Mouse (Mus musculus) embryonic facial prominence, embryonic 10.5 days (tissue): ENCODE measurements around the gene Gm5799. TPM values are rescaled to one million over a fixed set of nuclear protein-coding genes. Genes with fewer than 3 reads are reported as not detected.
A peak's percentile ranks its signal among the peaks of the same experiment; 100 is the strongest.
"Not testable (repeated sequence)": the region's sequence is repeated elsewhere in the genome, so short reads cannot be mapped to it uniquely, and the experiment has no call there.

Experiments used
- DNase-seq: peaks from one replicate; pipeline ENCODE4 v3.0.0-alpha.2; 2017; ENCODE audit warnings: low spot score
- H3K27ac ChIP-seq: fragments of 300-500 bp; sonication (generic); replicated peaks from 2 replicates; pipeline ENCODE4 v1.5.1; 2016; ENCODE audit warnings: mild to moderate bottlenecking
- H3K27me3 ChIP-seq: fragments of 300-500 bp; sonication (generic); replicated peaks from 2 replicates; pipeline ENCODE4 v1.6.1; 2016; ENCODE audit warnings: low read depth, mild to moderate bottlenecking; ENCODE audit not compliant: poor library complexity, severe bottlenecking
- H3K36me3 ChIP-seq: fragments of 300-500 bp; sonication (generic); replicated peaks from 2 replicates; pipeline ENCODE4 v1.6.1; 2016; ENCODE audit warnings: mild to moderate bottlenecking, moderate library complexity
- H3K4me1 ChIP-seq: fragments of 300-500 bp; sonication (generic); 2 replicates; pipeline ENCODE4 v1.6.1; 2016
- H3K4me3 ChIP-seq: fragments of 300-500 bp; sonication (generic); 2 replicates; pipeline ENCODE4 v1.5.1; 2016; ENCODE audit warnings: mild to moderate bottlenecking, moderate library complexity
- H3K9me3 ChIP-seq: fragments of 300-500 bp; sonication (generic); 2 replicates; pipeline ENCODE4 v1.6.1; 2016; ENCODE audit warnings: mild to moderate bottlenecking
- WGBS: fragments of 180-500 bp; shearing (Covaris S2); methylation state at CpG from one replicate; pipeline ENCODE4 v1.1.7; 2016; 5-methylcytosine and 5-hydroxymethylcytosine counted together
- polyA plus RNA-seq: library from polyadenylated mRNA; unstranded; fragments of >200 nt; fragmentation: Nextera tagmentation; extraction: Ambion mirVana; gene quantifications from 2 replicates; pipeline ENCODE4 v1.2.1, GENCODE M21; 2016

Gene Gm5799
- polyA plus RNA-seq, result not detected in 2 replicates

DNA sequence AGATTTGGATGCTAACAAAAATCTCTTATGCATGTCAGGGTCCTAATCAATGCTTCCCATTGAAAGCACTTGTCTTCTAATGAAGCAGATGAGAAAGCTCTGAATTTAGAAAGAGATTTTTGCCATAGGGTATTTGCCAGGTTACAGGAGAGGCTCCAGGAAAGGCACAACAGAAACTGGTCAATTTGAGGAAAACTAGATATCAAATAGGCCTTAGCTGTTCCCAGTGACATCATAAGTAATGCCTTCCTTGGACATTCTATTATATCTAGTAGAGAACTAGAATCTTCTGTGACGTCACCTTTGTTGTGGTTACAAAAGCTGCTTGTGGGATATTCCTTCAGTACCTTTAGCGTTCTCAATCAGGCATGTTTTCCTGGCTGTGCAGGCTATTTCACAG is at the start of gene Gm5799:
Gm5799 (plus strand) TSS at position 301 of the 400 bp plus-strand sequence.
- DNase-seq, H3K36me3 ChIP-seq, H3K27me3 ChIP-seq, H3K9me3 ChIP-seq, H3K27ac ChIP-seq, H3K4me1 ChIP-seq, H3K4me3 ChIP-seq: not testable (repeated sequence)
- 79% methylated on average over 2 of the region's 2 CpGs for WGBS

DNA sequence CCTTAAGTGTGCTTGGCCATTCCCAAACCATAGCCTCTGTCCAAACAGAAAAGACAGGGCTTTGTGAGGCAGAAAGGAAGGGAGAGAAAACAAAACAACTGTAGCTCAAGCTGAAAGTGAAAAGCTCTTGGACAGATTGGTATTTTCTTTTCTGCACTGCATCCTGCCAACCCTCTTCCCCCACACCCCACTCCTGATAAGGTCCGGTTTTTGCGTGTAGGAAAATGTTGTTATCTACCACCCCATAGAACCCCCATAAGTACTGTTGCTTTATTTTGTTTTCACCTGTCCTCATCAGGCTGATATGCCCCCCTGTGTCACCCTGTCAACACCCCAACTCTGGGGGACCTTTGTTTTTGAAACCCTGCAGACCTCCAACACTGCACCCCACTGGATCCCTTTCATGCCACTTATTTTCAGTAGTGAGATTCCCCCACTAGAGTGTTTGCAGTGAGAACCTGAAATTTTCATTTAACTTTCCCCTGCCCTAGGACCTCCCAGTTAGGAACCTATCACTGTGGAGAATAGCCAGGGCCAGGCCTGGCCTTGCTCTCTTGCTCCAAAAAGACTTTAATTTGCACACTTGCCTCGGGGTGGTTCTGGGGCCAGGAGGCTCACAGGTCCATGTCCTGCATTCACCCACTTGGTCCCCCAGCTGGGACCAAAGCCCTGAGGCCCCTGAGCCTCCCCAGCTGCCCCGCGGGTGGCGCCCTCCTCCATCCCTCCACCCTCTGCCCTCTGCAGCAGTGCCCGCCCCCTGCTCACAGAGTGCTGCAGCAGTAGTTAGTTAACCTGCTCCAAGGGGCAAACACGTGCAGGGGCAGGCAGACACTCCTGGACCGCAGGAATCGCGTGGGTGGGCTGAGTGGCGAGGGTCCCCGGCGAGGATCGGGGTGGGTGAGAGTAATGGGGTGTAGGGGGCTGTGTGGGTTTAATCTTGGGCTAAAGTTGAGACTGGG is 12.0 kb upstream of the Gm5799 start:
- 22% methylated on average over 14 of the region's 15 CpGs for WGBS
- not testable (repeated sequence) for H3K4me3 ChIP-seq
- peak; percentile 56 for DNase-seq

DNA sequence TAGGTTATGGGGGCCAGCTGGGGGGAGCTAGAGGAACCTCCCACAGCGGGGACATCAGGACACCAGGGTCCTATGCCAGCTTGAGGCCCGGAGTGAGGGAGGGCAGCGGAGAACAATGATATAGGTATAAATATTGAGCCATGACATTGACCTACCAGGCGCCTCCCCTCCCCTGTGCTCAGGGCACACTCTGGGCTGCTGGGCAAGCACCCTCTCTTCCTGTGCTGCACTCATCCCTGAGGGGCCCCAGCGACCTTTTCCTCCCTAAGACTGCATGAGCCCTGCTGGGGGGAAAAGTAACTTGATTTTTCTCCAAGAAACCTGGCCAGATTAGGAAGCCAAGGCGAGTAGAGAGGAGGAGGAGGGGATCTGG is 11.4 kb upstream of the Gm5799 start:
- WGBS, result no CpG with 5 or more reads among the region's 6 CpGs

More for the DNA sequence above, 12.0 kb upstream of the Gm5799 start:
- not testable (repeated sequence) for H3K9me3 ChIP-seq, H3K27me3 ChIP-seq, H3K36me3 ChIP-seq, H3K27ac ChIP-seq, H3K4me1 ChIP-seq

DNA sequence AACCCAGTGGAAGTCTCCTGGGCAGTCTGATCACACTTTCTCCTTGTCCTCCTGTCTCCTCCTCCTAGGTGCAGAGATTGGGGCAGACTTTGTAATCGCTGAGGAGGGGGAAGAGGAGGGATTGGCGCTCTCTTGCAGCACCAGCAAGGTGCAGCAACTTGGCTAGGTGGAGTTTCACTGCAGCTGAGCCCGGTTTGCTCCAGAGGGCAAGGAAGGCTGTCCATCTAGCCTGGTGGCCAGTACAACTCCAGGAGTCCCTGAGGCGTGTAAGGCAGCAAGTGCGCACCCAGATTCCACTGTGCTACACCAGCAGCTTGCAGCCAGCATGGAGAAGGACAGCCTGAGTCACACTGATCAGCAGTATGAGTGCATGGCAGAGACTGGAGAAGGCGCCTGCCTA is 11.0 kb upstream of the Gm5799 start:
- H3K36me3 ChIP-seq, H3K27me3 ChIP-seq, H3K4me1 ChIP-seq, H3K9me3 ChIP-seq, H3K27ac ChIP-seq, H3K4me3 ChIP-seq: not testable (repeated sequence)
- 54% methylated on average over 5 of the region's 6 CpGs for WGBS
- DNase-seq, result peak; percentile 17

More for the DNA sequence above, 11.4 kb upstream of the Gm5799 start:
- H3K36me3 ChIP-seq, H3K9me3 ChIP-seq, H3K4me3 ChIP-seq, DNase-seq, H3K27ac ChIP-seq, H3K4me1 ChIP-seq, H3K27me3 ChIP-seq: not testable (repeated sequence)

DNA sequence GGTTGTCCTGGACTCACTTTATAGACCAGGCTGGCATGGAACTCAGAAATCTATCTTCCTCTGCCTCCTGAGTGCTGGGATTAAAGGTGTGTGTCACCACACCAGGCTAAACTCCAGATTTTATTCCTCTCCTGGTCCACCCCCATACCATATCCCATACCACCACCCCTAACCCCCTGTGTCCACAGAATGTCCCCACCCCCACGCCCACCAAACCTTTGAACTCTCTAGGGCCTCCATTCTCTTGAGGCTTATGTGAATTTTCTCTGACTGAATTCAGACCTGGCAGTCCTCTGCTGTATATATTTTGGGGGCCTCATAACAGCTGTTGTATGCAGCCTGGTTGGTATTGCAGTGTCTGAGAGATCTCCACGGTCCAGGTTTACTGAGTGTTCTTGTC is 5.2 kb upstream of the Gm5799 start:
- H3K4me3 ChIP-seq, H3K4me1 ChIP-seq, DNase-seq, H3K9me3 ChIP-seq, H3K27ac ChIP-seq, H3K27me3 ChIP-seq, H3K36me3 ChIP-seq: not testable (repeated sequence)
- WGBS, result 75% methylated on average over 2 of the region's 2 CpGs

DNA sequence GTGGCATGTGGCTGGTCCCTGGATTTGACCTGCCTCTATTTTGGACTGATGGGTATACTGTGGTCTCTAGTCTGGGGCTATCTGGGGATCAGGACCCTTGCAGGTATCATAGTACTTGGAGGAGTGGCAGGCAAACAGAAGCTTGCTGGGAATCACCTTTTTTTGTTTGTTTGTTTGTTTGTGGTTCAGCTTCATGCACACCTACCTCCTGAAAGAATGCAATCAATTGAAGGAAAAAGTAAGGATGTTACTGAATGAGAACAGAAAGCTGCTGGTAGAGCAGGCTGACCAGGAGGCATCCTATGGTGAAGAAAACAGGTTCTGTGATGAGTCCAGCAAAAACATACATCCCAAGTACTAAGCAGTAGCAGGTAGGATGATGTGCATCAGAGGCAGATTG is 2.9 kb downstream of the Gm5799 start:
- H3K9me3 ChIP-seq, H3K4me3 ChIP-seq, H3K4me1 ChIP-seq, H3K27ac ChIP-seq, DNase-seq, H3K27me3 ChIP-seq, H3K36me3 ChIP-seq: not testable (repeated sequence)

DNA sequence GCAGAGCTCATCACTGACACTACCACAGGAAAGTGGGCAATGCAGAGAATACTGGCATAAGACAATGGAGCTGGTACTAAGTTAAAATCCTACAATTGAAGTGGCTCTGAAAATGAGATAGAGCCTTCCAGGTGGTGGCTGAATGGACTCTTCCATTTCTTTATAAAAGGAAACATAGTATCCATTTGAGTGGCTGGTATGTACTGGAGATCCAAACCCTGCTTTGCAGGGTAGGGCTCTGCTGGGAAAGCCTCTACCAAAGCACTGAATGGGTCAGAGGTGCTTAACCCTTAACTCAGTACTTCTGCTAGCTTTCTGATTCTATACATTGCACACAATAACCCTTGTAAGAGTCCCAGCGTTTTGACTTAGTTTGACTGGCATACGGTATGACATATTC is 8.9 kb downstream of the Gm5799 start:
- WGBS, result 91% methylated on average over 2 of the region's 2 CpGs
- H3K9me3 ChIP-seq, H3K27ac ChIP-seq: not testable (repeated sequence)

DNA sequence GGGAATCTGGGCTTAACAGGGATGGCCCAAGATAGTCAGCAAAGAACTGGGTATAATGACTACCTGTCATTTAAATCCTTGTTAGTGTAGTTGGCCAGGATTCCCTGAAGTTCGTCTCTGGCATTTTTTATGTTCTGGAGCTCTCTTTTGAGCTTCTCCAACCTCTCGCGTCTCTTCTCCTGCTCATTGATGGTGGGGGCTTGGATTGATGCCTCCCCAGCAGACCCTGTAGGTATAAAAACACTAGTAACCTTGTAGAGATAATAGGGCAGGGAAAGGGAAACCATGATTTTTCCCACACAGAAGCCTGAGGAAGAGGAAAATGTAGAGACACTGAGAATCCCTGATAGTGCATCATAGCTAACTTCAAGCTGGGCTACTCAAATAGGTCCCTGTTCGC is 34.6 kb downstream of the Gm5799 start:
- not testable (repeated sequence) for H3K36me3 ChIP-seq, H3K4me3 ChIP-seq, DNase-seq, H3K27me3 ChIP-seq, H3K9me3 ChIP-seq, H3K27ac ChIP-seq, H3K4me1 ChIP-seq
- WGBS, result 84% methylated on average over 4 of the region's 4 CpGs

More for the DNA sequence above, 8.9 kb downstream of the Gm5799 start:
- not testable (repeated sequence) for H3K4me1 ChIP-seq, DNase-seq, H3K4me3 ChIP-seq, H3K36me3 ChIP-seq, H3K27me3 ChIP-seq

DNA sequence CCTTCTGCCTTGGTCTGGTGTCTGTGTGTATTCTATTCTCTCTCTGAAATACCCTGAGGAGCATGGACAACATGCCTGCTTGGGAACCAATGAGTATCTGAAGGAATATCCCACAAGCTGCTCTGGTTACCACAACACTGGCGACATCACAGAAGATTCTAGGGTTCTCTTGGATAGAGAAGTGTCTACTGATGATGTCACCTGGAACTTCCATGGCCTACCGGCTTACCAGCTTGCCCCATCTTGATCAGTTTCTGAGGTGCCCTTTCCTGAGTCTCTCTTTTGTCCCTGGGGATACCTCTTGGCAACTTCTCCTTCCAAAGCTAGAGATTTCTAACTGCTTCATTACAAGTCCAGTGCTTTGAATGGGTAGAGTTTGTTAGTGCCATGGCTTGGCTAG is 35.7 kb downstream of the Gm5799 start, which contains the start of gene Gm17654:
Gm17654 (minus strand) TSS at position 101 of the 400 bp plus-strand sequence.
- not testable (repeated sequence) for H3K4me1 ChIP-seq, H3K27me3 ChIP-seq, DNase-seq, H3K27ac ChIP-seq, H3K36me3 ChIP-seq, H3K4me3 ChIP-seq, H3K9me3 ChIP-seq
- 82% methylated on average over 1 of the region's 2 CpGs for WGBS

Other genes starting within 250 kb of the Gm5799 start
- gene Gm8127, start 249.7 kb upstream of the Gm5799 start, polyA plus RNA-seq, result not detected in 2 replicates
- gene 1700001F09Rik, start 195.8 kb upstream of the Gm5799 start, polyA plus RNA-seq, result not detected in 2 replicates
- not detected in 2 replicates for gene Gm8138, start 127.2 kb upstream of the Gm5799 start, polyA plus RNA-seq
- not detected in 2 replicates for gene Gm17654, start 35.6 kb downstream of the Gm5799 start, polyA plus RNA-seq
- not detected in 2 replicates for gene Gm10375, start 64.4 kb downstream of the Gm5799 start, polyA plus RNA-seq
- not detected in 2 replicates for gene Gm8165, start 133.6 kb downstream of the Gm5799 start, polyA plus RNA-seq
- gene Gm7324, start 154.3 kb downstream of the Gm5799 start, polyA plus RNA-seq, result 0.74 and 1.3 TPM in 2 replicates
- not detected in 2 replicates for gene Gm16506, start 183.9 kb downstream of the Gm5799 start, polyA plus RNA-seq
- not detected in 2 replicates for gene Gm6526, start 204.3 kb downstream of the Gm5799 start, polyA plus RNA-seq
- not detected in 2 replicates for gene Gm8180, start 241.2 kb downstream of the Gm5799 start, polyA plus RNA-seq